Mouse (Mus musculus): ENCODE results near the gene Adh7.

The Adh7 gene

DNA sequence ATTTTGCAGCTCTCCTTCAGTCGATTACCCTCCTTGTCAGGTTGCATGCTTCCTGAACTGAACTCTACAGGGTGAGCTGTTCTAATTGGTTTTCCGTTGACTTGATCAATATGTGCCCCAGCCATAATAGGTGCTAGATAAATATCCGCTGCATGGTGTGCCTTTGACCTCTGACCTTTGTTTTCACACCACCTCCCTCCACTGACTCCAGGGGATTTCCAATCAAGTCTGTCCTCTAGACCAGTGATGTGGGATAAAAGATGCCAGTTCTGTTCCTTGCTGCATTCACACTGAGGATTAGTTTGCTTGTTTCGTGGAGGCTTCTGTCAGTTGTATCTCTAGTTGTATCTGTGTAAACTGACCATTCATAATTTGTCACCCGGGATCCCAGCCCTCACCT is 36.6 kb downstream of the Adh7 start:
- DNase-seq (ENCODE audit: low read depth, low spot score) = no peak

DNA sequence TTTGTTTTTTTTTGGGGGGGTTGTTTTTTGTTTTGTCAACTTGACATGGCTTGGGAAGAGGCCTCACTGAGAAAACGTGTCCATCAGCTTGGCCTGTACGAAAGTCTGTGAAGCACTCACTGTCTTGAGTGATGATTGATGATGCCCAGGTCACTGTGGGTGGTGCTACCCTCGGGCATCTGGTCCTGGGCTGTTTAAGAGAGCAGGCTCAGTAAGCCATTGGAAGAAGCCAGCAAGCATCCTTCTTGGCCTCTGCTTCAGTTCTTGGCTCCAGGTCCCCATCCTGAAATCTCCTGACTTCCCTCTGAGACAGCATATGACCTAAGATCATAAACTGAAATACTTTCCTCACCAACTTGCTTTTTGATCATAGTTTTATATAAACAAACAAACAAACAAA is 37.8 kb downstream of the Adh7 start:
- no peak for DNase-seq (ENCODE audit: low read depth, low spot score)

DNA sequence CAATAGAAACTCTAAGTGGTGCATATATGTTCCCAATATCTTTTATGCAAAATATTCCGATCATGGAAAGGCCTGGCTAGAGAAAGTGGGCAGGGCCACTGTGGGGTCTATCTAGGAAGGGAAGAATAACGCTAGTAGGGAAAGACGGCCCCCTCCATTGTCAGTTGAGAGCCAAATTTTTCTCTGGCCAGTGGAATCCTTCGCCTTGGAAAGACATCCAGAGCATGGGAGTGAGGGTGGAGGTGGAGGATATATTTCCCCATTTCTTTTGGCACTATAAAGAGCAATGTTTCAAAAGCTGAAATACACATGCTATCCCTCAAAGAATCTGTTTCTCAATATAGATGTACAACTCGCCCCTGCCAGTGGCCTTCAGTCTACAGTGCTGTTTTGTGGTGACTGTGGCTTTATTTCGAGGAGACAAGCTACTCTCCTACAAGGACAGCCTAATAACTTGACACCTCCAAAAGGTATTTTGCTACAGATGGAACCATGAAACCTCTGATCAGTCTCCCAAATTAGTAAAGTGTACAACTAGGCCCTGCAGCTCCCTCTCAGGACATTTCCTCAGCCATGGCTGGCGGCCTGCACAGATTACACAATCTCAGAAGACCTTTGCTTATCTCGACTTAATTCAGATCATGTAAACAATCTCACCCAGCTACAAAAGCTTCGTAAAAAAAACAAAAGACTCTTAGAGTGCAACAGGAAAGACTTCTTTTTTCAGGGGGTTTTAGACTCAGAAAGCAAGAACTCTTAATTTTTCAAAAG is 38.4 kb downstream of the Adh7 start:
- no peak for DNase-seq (ENCODE audit: low read depth, low spot score)

DNA sequence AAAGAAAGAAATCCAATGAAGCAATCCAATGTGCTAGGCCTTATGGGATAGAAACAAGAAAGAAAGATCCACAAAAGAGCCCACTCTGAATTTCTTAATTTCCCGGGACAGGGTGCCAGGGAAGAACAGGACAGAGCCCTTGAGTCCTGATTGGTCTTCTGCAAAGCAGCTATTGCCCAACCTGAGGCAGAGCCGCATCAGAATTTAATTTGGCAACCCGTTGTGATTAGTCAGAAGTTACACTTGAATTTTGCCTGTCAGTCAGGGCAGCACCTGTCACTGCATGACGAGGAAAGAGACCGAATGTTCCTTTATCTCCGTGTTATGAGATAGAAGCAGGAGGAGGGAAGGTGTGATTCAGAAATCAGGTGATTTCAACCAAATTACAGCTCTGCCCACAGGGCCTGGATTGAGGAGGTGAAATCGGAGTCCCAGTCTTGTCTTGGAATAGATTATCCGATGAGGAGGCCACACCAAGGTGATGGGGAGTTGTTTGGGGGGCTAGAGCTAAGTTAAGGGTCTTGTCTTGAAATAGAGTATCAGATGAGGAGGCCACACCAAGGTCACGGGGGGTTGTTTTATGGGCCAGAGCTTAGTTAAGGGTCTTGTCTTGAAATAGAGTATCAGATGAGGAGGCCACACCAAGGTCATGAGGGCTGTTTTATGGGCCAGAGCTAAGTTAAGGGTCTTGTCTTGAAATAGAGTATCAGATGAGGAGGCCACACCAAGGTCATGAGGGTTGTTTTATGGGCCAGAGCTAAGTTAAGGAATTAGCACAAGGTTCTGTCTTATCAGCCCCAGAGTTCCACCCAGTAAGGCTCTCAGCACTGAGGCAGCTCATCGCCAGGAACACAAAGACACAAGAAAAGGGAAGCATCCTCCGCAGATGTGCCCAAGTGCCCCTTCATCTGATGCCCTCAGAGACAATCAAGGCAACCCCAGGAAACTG is 43.4 kb downstream of the Adh7 start, which contains the start of gene Adh1:
Adh1 (plus strand) TSS at position 271 of the 949 bp plus-strand sequence.
- no peak for DNase-seq (ENCODE audit: low read depth, low spot score)

DNA sequence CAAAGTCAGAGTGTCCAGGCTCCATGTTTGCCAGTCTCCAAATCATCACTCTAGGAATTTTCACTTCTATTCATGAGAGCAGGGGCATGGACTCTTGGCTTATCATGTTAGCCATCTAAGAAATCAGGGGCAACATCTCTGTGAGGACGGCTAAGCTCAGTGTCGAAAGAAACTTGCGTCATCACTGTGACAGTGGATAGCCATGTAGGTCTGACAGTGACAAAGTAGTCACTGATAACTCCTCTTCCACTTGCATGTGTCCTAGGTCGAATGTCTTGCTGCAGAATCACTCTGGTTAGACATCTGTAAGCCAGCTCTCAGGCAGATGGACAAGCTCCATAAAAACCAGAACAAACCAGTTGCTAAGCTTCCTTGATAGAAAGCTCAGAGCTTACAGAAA is 45.0 kb downstream of the Adh7 start:
- no peak for DNase-seq (ENCODE audit: low read depth, low spot score)

DNA sequence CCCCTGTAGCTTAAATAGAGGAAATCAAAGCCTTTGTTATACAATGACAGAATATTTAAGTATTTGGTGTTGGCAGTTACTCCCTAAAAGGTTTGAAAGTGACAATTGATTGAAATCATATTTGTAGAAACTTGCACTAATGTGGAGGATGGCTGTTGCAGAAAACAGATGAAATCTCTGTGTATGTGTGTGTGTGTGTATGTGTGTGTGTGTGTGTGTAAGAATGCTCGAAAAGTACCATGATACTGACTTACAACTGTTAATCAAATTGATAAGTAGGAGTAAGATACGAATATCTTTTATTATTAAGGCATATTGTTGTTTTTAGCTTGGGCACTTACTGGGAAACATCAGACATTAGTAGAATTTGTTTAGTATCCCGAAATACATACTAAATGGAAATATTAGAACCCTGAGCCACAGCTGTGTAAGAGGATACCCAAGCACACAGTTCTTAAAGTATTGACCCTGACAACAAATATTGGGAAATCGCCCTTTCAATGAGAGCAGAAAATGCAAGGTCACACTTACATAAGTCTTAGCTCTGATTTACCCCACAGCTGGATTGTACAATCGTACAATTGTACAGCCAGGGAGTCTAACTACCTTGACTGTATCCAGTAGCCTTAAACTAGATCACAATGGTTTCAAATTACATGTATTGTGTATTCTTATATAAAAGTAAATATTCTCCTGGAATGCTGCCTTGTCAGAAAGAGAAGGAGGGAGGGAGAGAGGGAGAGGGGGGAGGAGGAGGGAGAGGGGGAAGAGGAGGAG is 45.8 kb downstream of the Adh7 start:
- DNase-seq (ENCODE audit: low read depth, low spot score) = no peak

DNA sequence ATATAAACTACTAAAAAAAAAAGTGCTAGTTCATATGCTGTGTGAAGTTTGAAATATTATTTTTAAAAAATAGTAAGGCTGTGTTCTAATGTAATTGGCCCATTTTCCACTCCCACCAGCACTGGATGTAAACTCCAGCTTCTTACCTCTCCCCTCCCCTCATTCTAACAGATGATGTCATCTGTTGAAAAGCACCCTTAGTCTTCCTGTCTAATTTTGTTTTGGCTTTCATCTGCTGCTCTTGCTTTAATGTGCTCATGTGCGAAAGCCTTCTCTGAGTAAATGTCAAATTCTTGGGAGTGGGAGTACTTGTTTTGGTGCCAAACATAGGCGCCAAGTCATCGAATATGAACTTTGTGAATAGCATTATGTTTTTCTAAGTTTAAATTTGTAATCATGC is 47.1 kb downstream of the Adh7 start:
- DNase-seq (ENCODE audit: low read depth, low spot score) = no peak

DNA sequence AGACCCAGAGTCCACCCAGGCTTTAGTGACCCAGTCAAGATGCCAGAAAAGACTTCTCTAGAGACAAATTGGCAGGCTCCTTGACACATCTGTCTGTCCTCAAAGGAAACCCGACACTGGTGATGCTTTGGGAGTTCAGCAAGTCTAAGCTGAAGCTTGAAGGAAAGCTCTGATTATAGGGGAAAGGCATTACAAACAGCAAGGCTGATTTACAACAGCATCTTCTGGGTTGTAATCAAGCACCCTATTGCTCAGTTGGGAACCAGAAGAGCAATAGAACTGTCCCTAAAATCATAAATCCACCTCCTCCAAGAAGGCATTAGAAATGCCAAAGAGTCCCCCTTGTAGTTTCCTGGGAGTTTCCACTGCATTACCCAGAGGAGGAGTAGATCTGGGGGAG is 52.9 kb downstream of the Adh7 start:
- DNase-seq (ENCODE audit: low read depth, low spot score) = peak; percentile 31

DNA sequence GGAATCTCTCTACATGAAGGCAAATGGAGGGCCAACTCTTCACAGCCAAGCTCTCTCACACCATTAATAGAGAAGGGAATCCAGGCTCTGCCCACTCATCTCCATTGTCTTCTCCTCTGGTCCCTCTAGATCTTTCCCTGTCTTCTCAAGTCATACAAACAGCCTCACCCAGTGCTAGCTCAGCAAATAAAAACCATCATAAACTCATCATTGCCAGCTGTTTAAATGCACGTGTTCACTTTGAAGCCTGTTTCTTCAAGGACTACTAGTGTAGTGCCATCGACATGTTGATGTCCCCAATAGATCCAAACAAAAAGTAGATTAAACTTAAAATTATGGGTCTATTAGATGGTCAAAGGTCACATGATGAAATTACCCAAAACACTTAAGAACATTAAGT is 53.7 kb downstream of the Adh7 start:
- DNase-seq (ENCODE audit: low read depth, low spot score) = no peak

DNA sequence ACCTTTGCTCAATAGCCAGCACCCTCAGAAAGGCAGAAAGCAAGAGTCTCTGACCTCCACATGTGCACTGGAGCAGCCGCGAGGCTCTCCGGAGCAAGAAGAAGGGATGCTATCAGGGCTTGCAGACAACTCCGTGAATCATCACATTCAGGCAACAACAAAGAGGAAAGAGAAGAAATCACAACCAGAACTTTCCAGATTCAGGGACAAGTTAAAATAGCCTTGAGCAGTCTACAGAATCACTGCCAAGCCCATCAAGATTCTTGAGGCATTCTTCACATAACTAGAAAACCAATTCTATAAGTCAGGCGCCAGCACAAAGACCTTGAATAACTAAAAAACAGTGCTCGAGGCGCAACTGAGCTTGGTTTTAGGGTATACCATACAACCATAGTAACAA is 55.5 kb downstream of the Adh7 start:
- DNase-seq (ENCODE audit: low read depth, low spot score) = peak; percentile 68

DNA sequence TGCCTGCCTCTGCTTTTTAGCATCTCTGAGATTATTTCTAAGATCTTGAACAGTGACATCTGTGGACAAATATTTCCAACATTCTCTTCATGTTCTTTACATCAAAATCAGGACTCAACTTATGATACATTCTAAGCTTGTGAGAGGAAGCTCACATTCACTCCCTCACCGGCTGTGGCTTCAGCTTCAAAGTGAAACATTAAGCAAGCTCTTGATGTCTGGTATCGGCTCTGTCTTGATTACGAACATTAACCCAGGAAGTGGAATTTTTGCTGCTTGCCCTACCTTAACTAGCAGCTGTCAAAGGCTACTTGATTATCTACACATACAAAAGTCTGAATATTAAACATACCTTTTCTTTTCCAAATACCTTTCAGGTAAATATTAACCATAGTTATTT is 57.5 kb downstream of the Adh7 start:
- no peak for DNase-seq (ENCODE audit: low read depth, low spot score)

DNA sequence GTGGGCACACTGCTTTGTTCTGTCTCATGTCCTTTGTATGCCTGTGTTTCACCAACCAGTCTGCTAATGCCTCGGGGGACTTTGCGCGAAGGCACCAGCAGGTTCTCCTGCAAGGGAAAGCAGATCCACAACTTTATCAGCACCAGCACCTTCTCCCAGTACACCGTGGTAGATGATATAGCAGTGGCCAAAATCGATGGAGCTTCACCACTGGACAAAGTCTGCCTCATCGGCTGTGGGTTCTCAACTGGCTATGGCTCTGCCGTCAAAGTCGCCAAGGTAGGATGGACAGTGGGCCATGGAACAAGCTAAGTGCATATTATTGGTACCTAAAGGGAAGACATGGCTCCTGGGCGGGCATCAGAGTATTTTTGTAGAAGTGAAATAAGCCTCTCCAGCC is 65.0 kb downstream of the Adh7 start:
- no peak for DNase-seq (ENCODE audit: low read depth, low spot score)

All from 3T3-L1 (cell line).